8 mouse cellular contexts compared by ENCODE assay signal in genomic region chr19:21472121-21472780, GRCm38 (mm10). TPM values are rescaled to one million over a fixed set of nuclear protein-coding genes. Genes with fewer than 3 reads are reported as not detected.
DNase-seq lines count a peak whose midpoint lies in the region; ATAC-seq and TF ChIP-seq lines count a peak whose summit lies in the region.

No protein-coding gene starts in this region.

- peaks cover 5% of the 10 kb centered on the region; the same call in 1 of the 2 replicates for H3K4me1 ChIP-seq in E14TG2a.4 (replicated peaks; ENCODE audit: low read depth, low read length)
- no peaks in the 10 kb centered on the region; the same call in 1 of the 2 replicates for H3K4me1 ChIP-seq in brown adipose tissue, adult 24 weeks (ENCODE audit: control insufficient read depth, insufficient read depth, insufficient read length, low read length)
- peaks cover 4% of the 10 kb centered on the region for H3K4me1 ChIP-seq in hindbrain, embryonic 12.5 days

- H3K9me3 ChIP-seq in E14TG2a.4 (ENCODE audit: low read length): peaks cover 13% of the 10 kb centered on the region
- peaks cover 4% of the 10 kb centered on the region; the same call in 1 of the 2 replicates for H3K9me3 ChIP-seq in hindbrain, embryonic 12.5 days (replicated peaks)

- H3K27me3 ChIP-seq in E14TG2a.4 (ENCODE audit: insufficient read depth, low read length): peaks cover 36% of the 10 kb centered on the region
- H3K27me3 ChIP-seq in hindbrain, embryonic 12.5 days: peaks cover 19% of the 10 kb centered on the region

- peak overlapping the region; percentile 27; the same call in 1 of the 2 replicates for H3K9ac ChIP-seq in hindbrain, embryonic 12.5 days

- peak overlapping the region; percentile 85 for H3K4me3 ChIP-seq in E14TG2a.4 (replicated peaks; ENCODE audit: low read length)
- H3K4me3 ChIP-seq in brown adipose tissue, adult 24 weeks (ENCODE audit: insufficient read depth, low read depth, low read length): peak overlapping the region; percentile 90
- H3K4me3 ChIP-seq in hindbrain, embryonic 12.5 days: peak overlapping the region; percentile 45

- TF ChIP-seq CTCF in E14TG2a.4 (conservative IDR thresholded peaks at IDR 0.05; ENCODE audit: low read length): 0 out of 2 replicates have a peak, but pooled peaks have one; percentile 12

- 2% methylated on average over 48 of the region's 48 CpGs for WGBS in hindbrain, embryonic 12.5 days

- peak overlapping the region; percentile 86 for H3K4me2 ChIP-seq in hindbrain, embryonic 12.5 days (replicated peaks)

- H3K36me3 ChIP-seq in E14TG2a.4 (ENCODE audit: insufficient read depth, low read length): no peaks in the 10 kb centered on the region
- no peaks in the 10 kb centered on the region for H3K36me3 ChIP-seq in hindbrain, embryonic 12.5 days

- peak; percentile 58 for ATAC-seq in hindbrain, embryonic 12.5 days (ENCODE audit: low FRiP score)

- peak overlapping the region; percentile 83 for H3K27ac ChIP-seq in brown adipose tissue, adult 24 weeks (replicated peaks; ENCODE audit: low read depth, low read length)
- no peak overlapping the region for H3K27ac ChIP-seq in hindbrain, embryonic 12.5 days

- DNase-seq in frontal cortex, postnatal 14 days (ENCODE audit: low spot score in 2 of 2): peak; percentile 77 to 81
- peak; percentile 84 to 88 for DNase-seq in layer of hippocampus, postnatal 36 days
- DNase-seq in lung, postnatal 14 days: peak; percentile 69
- DNase-seq in retina, embryonic 14.5 days (ENCODE audit: low spot score): peak; percentile 61
- peak; percentile 16 for DNase-seq in thymus, postnatal 25 days

RNA-seq across cellular contexts. Expression of gene Gda, which starts 1.0 kb away (rescaled TPM):
- polyA plus RNA-seq in brown adipose tissue, adult 24 weeks (2012; ENCODE audit: insufficient read depth, insufficient read length, missing spikeins): 9.3 and 10.5 TPM in 2 replicates
- polyA plus RNA-seq in hindbrain, embryonic 12.5 days (2016; fragmentation: Nextera tagmentation; extraction: Ambion mirVana): 0.05 and 0.18 TPM in 2 replicates
- total RNA-seq in layer of hippocampus, postnatal 36 days (2021): 100 to 1,000 TPM; 126 to 131 TPM

Comparison
In these comparisons a context has a peak if more than half of its experiments do, and no peak if none do; other contexts are left out.
1. DNase-seq: peak in every context shown above with its lines; median percentile 86 in layer of hippocampus, postnatal 36 days; 79 in frontal cortex, postnatal 14 days; 69 in lung, postnatal 14 days; 61 in retina, embryonic 14.5 days; 16 in thymus, postnatal 25 days.